Mouse (Mus musculus): ENCODE data around the gene Ppp1r14a. TPM values are rescaled to one million over a fixed set of nuclear protein-coding genes. Genes with fewer than 3 reads are reported as not detected.

Gene Ppp1r14a
- polyA plus RNA-seq, 1 experiment from 2014 or later, result 18.0 TPM

- Histone ChIP-seq H3K36me3 (replicated peaks; ENCODE audit: control insufficient read depth, insufficient read depth, low read depth, low read length) (no peaks in the 10 kb centered on the region), H3K4me3 (ENCODE audit: low read depth, low read length) (no peak overlapping the region), H3K27me3 (ENCODE audit: control insufficient read depth, insufficient read depth, low read length) (no peaks in the 10 kb centered on the region), H3K4me2 (ENCODE audit: low read depth, low read length) (no peak overlapping the region), H3K9me3 (replicated peaks; ENCODE audit: control insufficient read depth, low read length) (no peaks in the 10 kb centered on the region), H3K27ac (replicated peaks; ENCODE audit: low read depth, low read length) (no peak overlapping the region), H3K4me1 (ENCODE audit: control insufficient read depth, insufficient read depth, low read length) (no peaks in the 10 kb centered on the region), H3K9ac (replicated peaks; ENCODE audit: low read length) (no peak overlapping the region)
- ATAC-seq (replicated peaks; ENCODE audit: insufficient number of reproducible peaks, low FRiP score, low TSS enrichment, low read depth) (no peak), DNase-seq (ENCODE audit: low spot score) (no peak)
- WGBS, result 85% methylated on average over 3 of the region's 3 CpGs
These were observed 37.9 kb upstream of the Ppp1r14a start for GRCm38 (mm10) chr7:29251166-29251565.

- H3K4me1 ChIP-seq (ENCODE audit: control insufficient read depth, insufficient read depth, low read length), result no peaks in the 10 kb centered on the region
- H3K9me3 ChIP-seq (replicated peaks; ENCODE audit: control insufficient read depth, low read length), result no peaks in the 10 kb centered on the region
- no peak for ATAC-seq (replicated peaks; ENCODE audit: insufficient number of reproducible peaks, low FRiP score, low TSS enrichment, low read depth)
- 45% methylated on average over 5 of the region's 5 CpGs for WGBS
- no peaks in the 10 kb centered on the region for H3K27me3 ChIP-seq (ENCODE audit: control insufficient read depth, insufficient read depth, low read length)
- H3K4me2 ChIP-seq (ENCODE audit: low read depth, low read length), result no peak overlapping the region
- H3K36me3 ChIP-seq (replicated peaks; ENCODE audit: control insufficient read depth, insufficient read depth, low read depth, low read length), result no peaks in the 10 kb centered on the region
- no peak overlapping the region for H3K27ac ChIP-seq (replicated peaks; ENCODE audit: low read depth, low read length)
- no peak overlapping the region for H3K4me3 ChIP-seq (ENCODE audit: low read depth, low read length)
- no peak overlapping the region for H3K9ac ChIP-seq (replicated peaks; ENCODE audit: low read length)
- DNase-seq (ENCODE audit: low spot score), result no peak
These were observed 35.3 kb upstream of the Ppp1r14a start for GRCm38 (mm10) chr7:29253842-29254241.

GRCm38 (mm10) chr7:29255875-29256274 is 33.2 kb upstream of the Ppp1r14a start:
- H3K9ac ChIP-seq (replicated peaks; ENCODE audit: low read length), result no peak overlapping the region
- 0 out of 2 replicates have a peak, but pooled peaks cover 7% of the 10 kb centered on the region for H3K4me1 ChIP-seq (ENCODE audit: control insufficient read depth, insufficient read depth, low read length)
- no peaks in the 10 kb centered on the region for H3K27me3 ChIP-seq (ENCODE audit: control insufficient read depth, insufficient read depth, low read length)
- ATAC-seq (replicated peaks; ENCODE audit: insufficient number of reproducible peaks, low FRiP score, low TSS enrichment, low read depth) (no peak), DNase-seq (ENCODE audit: low spot score) (no peak)
- H3K4me2 ChIP-seq (ENCODE audit: low read depth, low read length), result no peak overlapping the region
- H3K36me3 ChIP-seq (replicated peaks; ENCODE audit: control insufficient read depth, insufficient read depth, low read depth, low read length), result no peaks in the 10 kb centered on the region
- 83% methylated on average over 4 of the region's 4 CpGs for WGBS
- no peaks in the 10 kb centered on the region for H3K9me3 ChIP-seq (replicated peaks; ENCODE audit: control insufficient read depth, low read length)
- H3K27ac ChIP-seq (replicated peaks; ENCODE audit: low read depth, low read length), result no peak overlapping the region
- H3K4me3 ChIP-seq (ENCODE audit: low read depth, low read length), result no peak overlapping the region

- WGBS, result 86% methylated on average over 1 of the region's 1 CpGs
- Histone ChIP-seq H3K27ac (replicated peaks; ENCODE audit: low read depth, low read length) (no peak overlapping the region), H3K27me3 (ENCODE audit: control insufficient read depth, insufficient read depth, low read length) (no peaks in the 10 kb centered on the region), H3K36me3 (replicated peaks; ENCODE audit: control insufficient read depth, insufficient read depth, low read depth, low read length) (no peaks in the 10 kb centered on the region), H3K9ac (replicated peaks; ENCODE audit: low read length) (no peak overlapping the region), H3K4me1 (ENCODE audit: control insufficient read depth, insufficient read depth, low read length) (0 out of 2 replicates have a peak, but pooled peaks cover 7% of the 10 kb centered on the region), H3K4me2 (ENCODE audit: low read depth, low read length) (no peak overlapping the region), H3K4me3 (ENCODE audit: low read depth, low read length) (no peak overlapping the region), H3K9me3 (replicated peaks; ENCODE audit: control insufficient read depth, low read length) (no peaks in the 10 kb centered on the region)
- DNase-seq (ENCODE audit: low spot score) (no peak), ATAC-seq (replicated peaks; ENCODE audit: insufficient number of reproducible peaks, low FRiP score, low TSS enrichment, low read depth) (no peak)
These were observed 31.7 kb upstream of the Ppp1r14a start for GRCm38 (mm10) chr7:29257368-29257767.

- Histone ChIP-seq H3K36me3 (replicated peaks; ENCODE audit: control insufficient read depth, insufficient read depth, low read depth, low read length) (no peaks in the 10 kb centered on the region), H3K4me1 (ENCODE audit: control insufficient read depth, insufficient read depth, low read length) (0 out of 2 replicates have a peak, but pooled peaks cover 7% of the 10 kb centered on the region), H3K9ac (replicated peaks; ENCODE audit: low read length) (no peak overlapping the region), H3K27me3 (ENCODE audit: control insufficient read depth, insufficient read depth, low read length) (no peaks in the 10 kb centered on the region), H3K9me3 (replicated peaks; ENCODE audit: control insufficient read depth, low read length) (no peaks in the 10 kb centered on the region), H3K4me2 (ENCODE audit: low read depth, low read length) (peak overlapping the region; percentile 7; the same call in 1 of the 2 replicates), H3K4me3 (ENCODE audit: low read depth, low read length) (no peak overlapping the region), H3K27ac (replicated peaks; ENCODE audit: low read depth, low read length) (no peak overlapping the region)
- WGBS, result 73% methylated on average over 10 of the region's 10 CpGs
- peak; percentile 63 for ATAC-seq (replicated peaks; ENCODE audit: insufficient number of reproducible peaks, low FRiP score, low TSS enrichment, low read depth)
- DNase-seq (ENCODE audit: low spot score), result no peak
These were observed 29.1 kb upstream of the Ppp1r14a start for GRCm38 (mm10) chr7:29259781-29260730.

GRCm38 (mm10) chr7:29262151-29262550 is 27.0 kb upstream of the Ppp1r14a start:
- Histone ChIP-seq H3K4me2 (ENCODE audit: low read depth, low read length) (no peak overlapping the region), H3K36me3 (replicated peaks; ENCODE audit: control insufficient read depth, insufficient read depth, low read depth, low read length) (no peaks in the 10 kb centered on the region), H3K4me3 (ENCODE audit: low read depth, low read length) (no peak overlapping the region), H3K27me3 (ENCODE audit: control insufficient read depth, insufficient read depth, low read length) (no peaks in the 10 kb centered on the region), H3K9me3 (replicated peaks; ENCODE audit: control insufficient read depth, low read length) (no peaks in the 10 kb centered on the region), H3K27ac (replicated peaks; ENCODE audit: low read depth, low read length) (no peak overlapping the region), H3K4me1 (ENCODE audit: control insufficient read depth, insufficient read depth, low read length) (peaks cover 7% of the 10 kb centered on the region; the same call in 1 of the 2 replicates), H3K9ac (replicated peaks; ENCODE audit: low read length) (no peak overlapping the region)
- 69% methylated on average over 6 of the region's 6 CpGs for WGBS
- no peak for ATAC-seq (replicated peaks; ENCODE audit: insufficient number of reproducible peaks, low FRiP score, low TSS enrichment, low read depth)
- no peak for DNase-seq (ENCODE audit: low spot score)

- Histone ChIP-seq H3K36me3 (replicated peaks; ENCODE audit: control insufficient read depth, insufficient read depth, low read depth, low read length) (no peaks in the 10 kb centered on the region), H3K4me3 (ENCODE audit: low read depth, low read length) (no peak overlapping the region), H3K4me1 (ENCODE audit: control insufficient read depth, insufficient read depth, low read length) (peaks cover 7% of the 10 kb centered on the region; the same call in 1 of the 2 replicates), H3K4me2 (ENCODE audit: low read depth, low read length) (no peak overlapping the region), H3K9me3 (replicated peaks; ENCODE audit: control insufficient read depth, low read length) (no peaks in the 10 kb centered on the region), H3K27me3 (ENCODE audit: control insufficient read depth, insufficient read depth, low read length) (no peaks in the 10 kb centered on the region), H3K27ac (replicated peaks; ENCODE audit: low read depth, low read length) (no peak overlapping the region), H3K9ac (replicated peaks; ENCODE audit: low read length) (no peak overlapping the region)
- DNase-seq (ENCODE audit: low spot score), result no peak
- 97% methylated on average over 3 of the region's 3 CpGs for whole genome bisulfite sequencing
- ATAC-seq (replicated peaks; ENCODE audit: insufficient number of reproducible peaks, low FRiP score, low TSS enrichment, low read depth), result no peak
These were observed 25.3 kb upstream of the Ppp1r14a start for GRCm38 (mm10) chr7:29263831-29264230.

- no peak overlapping the region for H3K9ac ChIP-seq (replicated peaks; ENCODE audit: low read length)
- H3K9me3 ChIP-seq (replicated peaks; ENCODE audit: control insufficient read depth, low read length), result no peaks in the 10 kb centered on the region
- H3K36me3 ChIP-seq (replicated peaks; ENCODE audit: control insufficient read depth, insufficient read depth, low read depth, low read length), result no peaks in the 10 kb centered on the region
- ATAC-seq (replicated peaks; ENCODE audit: insufficient number of reproducible peaks, low FRiP score, low TSS enrichment, low read depth), result no peak
- no peak overlapping the region for H3K27ac ChIP-seq (replicated peaks; ENCODE audit: low read depth, low read length)
- no peak for DNase-seq (ENCODE audit: low spot score)
- 78% methylated on average over 7 of the region's 7 CpGs for WGBS
- H3K4me2 ChIP-seq (ENCODE audit: low read depth, low read length), result no peak overlapping the region
- no peak overlapping the region for H3K4me3 ChIP-seq (ENCODE audit: low read depth, low read length)
- no peaks in the 10 kb centered on the region; the same call in 1 of the 2 replicates for H3K4me1 ChIP-seq (ENCODE audit: control insufficient read depth, insufficient read depth, low read length)
- H3K27me3 ChIP-seq (ENCODE audit: control insufficient read depth, insufficient read depth, low read length), result no peaks in the 10 kb centered on the region
These were observed 23.5 kb upstream of the Ppp1r14a start for GRCm38 (mm10) chr7:29265636-29266035.
